Mouse (Mus musculus) liver, embryonic 14.5 days (tissue): ENCODE data around the gene Man2a1.

Experiments used
- CTCF ChIP-seq: IDR thresholded peaks from 2 replicates; pipeline ENCODE4 v1.5.1; 2016; ENCODE audit warnings: antibody characterized with exemption, low read depth, control low read depth
- EP300 ChIP-seq: IDR thresholded peaks from 2 replicates; pipeline ENCODE4 v1.6.1; 2016; ENCODE audit warnings: antibody characterized with exemption, low read depth

- no peak for TF ChIP-seq CTCF
- no peak for TF ChIP-seq EP300
Measured at GRCm38 (mm10) chr17:64774218-64774617, 173.7 kb downstream of the Man2a1 start.
